Mouse (Mus musculus) yolk sac, embryonic 10.5 days (tissue): ENCODE results near the gene Ccdc42.

Source experiments
- DNase-seq: peaks from one replicate; pipeline ENCODE4 v3.0.0-alpha.2; 2017; ENCODE audit warnings: low spot score

Ccdc42 gene

GRCm38 (mm10) chr11:68586721-68587120, at the start of gene Ccdc42:
TSS of gene Ccdc42 (plus strand) at chr11:68587021.
- DNase-seq, result peak; percentile 54

GRCm38 (mm10) chr11:68539621-68540020, 47.2 kb upstream of the Ccdc42 start:
- no peak for DNase-seq

GRCm38 (mm10) chr11:68544554-68544953, 42.3 kb upstream of the Ccdc42 start:
- DNase-seq, result no peak

- no peak for DNase-seq
These were observed 41.6 kb upstream of the Ccdc42 start for GRCm38 (mm10) chr11:68545172-68545571.

GRCm38 (mm10) chr11:68545682-68546222, 41.1 kb upstream of the Ccdc42 start:
- DNase-seq, result no peak

GRCm38 (mm10) chr11:68547484-68547883, 39.3 kb upstream of the Ccdc42 start:
- DNase-seq, result no peak

- DNase-seq, result no peak
These were observed 37.2 kb upstream of the Ccdc42 start for GRCm38 (mm10) chr11:68549597-68549996.

GRCm38 (mm10) chr11:68550358-68550757, 36.5 kb upstream of the Ccdc42 start:
- DNase-seq, result no peak

- no peak for DNase-seq
These were observed 32.8 kb upstream of the Ccdc42 start for GRCm38 (mm10) chr11:68553981-68554471.

- peak; percentile 75 for DNase-seq
These were observed 30.8 kb upstream of the Ccdc42 start, which contains the start of gene Mfsd6l for GRCm38 (mm10) chr11:68555918-68556584. TSS of gene Mfsd6l (plus strand) at chr11:68556186.

GRCm38 (mm10) chr11:68559546-68559945, 27.3 kb upstream of the Ccdc42 start:
- no peak for DNase-seq

- DNase-seq, result no peak
These were observed 24.6 kb upstream of the Ccdc42 start for GRCm38 (mm10) chr11:68561957-68562950.

GRCm38 (mm10) chr11:68564356-68565031, 22.3 kb upstream of the Ccdc42 start:
- DNase-seq, result peak; percentile 16

GRCm38 (mm10) chr11:68565032-68565429, 21.8 kb upstream of the Ccdc42 start:
- DNase-seq, result no peak

- peak; percentile 38 for DNase-seq
These were observed 20.3 kb upstream of the Ccdc42 start for GRCm38 (mm10) chr11:68566447-68567059.

GRCm38 (mm10) chr11:68570861-68571260, 16.0 kb upstream of the Ccdc42 start:
- DNase-seq, result no peak

GRCm38 (mm10) chr11:68577076-68577475, 9.7 kb upstream of the Ccdc42 start:
- no peak for DNase-seq

GRCm38 (mm10) chr11:68579462-68579881, 7.3 kb upstream of the Ccdc42 start:
- no peak for DNase-seq

GRCm38 (mm10) chr11:68580566-68580965, 6.3 kb upstream of the Ccdc42 start:
- DNase-seq, result no peak

GRCm38 (mm10) chr11:68583225-68583624, 3.6 kb upstream of the Ccdc42 start:
- no peak for DNase-seq

- DNase-seq, result no peak
These were observed 2.8 kb upstream of the Ccdc42 start for GRCm38 (mm10) chr11:68583906-68584480.
